Mouse (Mus musculus): Measurements from ENCODE around the gene Map3k3. TPM values are rescaled to one million over a fixed set of nuclear protein-coding genes. Genes with fewer than 3 reads are reported as not detected.

Map3k3 gene
- 124 to 129 TPM (median 126 TPM) in 4 replicates for total RNA-seq (2023; ENCODE audit: inconsistent age)

DNA sequence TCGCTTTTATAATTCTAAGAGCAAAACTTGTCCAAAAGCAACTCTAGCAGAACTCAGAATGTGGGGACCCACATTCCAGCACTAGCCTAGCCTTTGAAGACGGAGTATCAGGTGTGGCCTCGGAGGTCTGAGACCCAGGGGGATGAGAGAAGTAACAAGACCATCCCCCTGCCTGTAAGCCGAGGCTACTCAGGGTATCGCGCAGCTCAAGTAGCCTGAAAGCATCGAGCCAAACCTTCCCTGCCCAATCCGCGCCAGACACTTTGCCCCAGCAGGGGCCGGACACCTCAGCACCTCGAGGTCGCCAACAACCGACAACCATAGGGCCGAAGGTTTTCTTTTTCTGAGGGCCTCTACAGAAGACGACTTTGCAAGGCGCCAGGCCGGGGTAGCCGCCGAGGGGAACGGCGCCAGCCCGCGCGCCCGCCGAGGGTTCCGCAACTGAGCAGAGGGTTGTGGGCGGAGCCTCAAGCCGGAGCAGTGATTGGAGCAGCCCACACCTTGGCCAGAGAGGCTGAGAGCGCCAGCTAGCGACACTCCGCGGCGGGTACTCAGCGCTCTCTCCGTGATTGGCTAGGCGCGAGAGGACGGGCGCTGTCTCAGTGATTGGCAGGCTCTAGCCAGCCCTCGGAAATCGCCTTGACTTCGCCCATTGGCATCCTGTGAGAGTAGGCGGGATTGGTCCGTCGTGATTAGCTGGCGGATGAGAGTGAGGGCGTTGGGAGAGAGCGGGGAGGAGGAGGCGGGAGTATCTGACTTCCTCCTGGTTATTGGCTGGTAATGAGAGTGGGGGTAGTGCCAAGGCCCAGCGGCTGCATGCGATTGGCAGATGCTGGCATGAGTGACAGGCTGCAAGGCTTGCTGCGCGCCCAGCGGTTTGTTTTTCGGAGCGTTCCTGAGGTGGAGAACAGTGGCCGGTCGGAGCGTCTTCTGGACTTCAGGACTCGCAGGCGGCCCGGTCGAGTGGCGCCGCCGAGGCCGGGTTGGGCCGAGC is at the start of gene Map3k3:
TSS of gene Map3k3 (plus strand) at position 906 of the 994 bp plus-strand sequence.

GRCm38 (mm10) chr11:106036548-106037417 is 47.6 kb upstream of the Map3k3 start, which contains the start of gene Dcaf7:
Gene Dcaf7, plus strand, starts transcription at chr11:106036872.

DNA sequence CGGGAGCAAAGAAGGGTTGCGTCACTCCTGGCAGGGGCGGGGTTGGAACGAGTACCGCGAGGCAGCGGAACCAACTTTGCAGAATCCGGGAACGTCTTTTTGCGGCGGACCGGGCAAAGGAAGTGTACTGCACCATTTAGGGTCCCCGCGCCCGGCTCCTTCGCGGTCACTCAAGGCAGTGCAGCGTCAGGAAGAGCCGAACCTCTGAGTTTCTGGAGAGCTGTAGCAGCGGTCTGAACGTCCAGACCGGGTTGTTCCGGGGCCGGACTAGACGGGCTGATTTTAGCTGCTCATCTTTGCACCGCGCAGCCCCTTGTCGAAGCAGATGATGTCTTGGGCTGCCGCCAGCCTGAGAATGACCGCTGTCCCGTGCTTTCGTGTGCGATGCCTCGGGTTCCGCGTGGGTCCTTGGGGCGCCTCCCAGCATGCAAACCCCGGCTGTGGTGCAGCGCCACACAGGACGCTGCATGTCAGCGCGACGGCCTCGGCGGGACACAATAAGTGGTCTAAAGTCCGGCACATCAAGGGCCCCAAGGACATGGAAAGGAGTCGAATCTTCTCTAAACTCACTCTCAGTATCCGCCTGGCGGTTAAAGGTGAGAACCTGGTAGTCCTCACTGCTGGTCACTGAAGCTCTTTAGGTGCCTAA is 18.4 kb upstream of the Map3k3 start, which contains the start of gene Taco1:
TSS of gene Taco1 (plus strand) at position 139 of the 649 bp plus-strand sequence.

DNA sequence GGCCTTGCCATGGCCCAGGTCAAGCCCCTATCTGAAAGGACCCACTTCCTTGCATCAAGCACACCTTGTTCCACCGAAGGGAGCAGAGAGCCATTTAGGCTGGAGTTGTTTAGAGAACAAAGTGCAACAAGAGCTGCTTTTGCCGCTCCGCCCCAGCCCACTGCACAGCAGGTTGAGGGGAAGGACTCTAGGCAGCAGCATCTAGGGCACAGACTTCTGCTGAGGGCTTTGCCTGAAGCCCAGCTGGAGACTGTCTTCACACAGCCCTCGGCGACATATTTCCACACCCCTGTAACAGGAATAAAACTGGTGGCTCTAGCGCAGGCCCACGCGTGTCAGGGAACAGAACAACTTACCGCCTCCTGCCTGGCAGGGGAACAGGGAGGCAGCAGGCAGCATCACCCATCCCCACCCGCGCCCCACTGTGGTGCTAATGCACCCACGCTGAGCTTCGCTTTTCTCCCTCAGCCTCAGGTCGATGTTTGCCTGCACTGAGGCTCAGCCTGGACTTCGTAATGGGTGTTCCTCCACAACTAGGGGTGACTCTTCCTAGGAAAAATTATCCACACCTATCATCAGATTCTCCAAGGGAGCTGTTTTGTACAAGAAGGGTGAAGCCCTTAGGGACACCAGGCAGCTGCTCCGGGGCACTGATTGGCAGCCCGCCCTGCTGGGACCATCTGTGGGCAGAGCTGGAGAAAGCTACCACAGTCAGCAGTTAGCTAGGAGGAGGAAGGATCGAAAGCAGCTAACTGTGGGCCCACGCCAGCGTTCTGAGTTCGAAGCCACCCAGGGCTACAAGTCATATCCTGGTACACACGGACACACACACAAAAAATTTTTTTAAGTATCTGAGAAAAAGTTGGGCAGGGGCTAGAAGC is 76.7 kb downstream of the Map3k3 start, which contains the start of the genes Gm10840 and Limd2:
TSS of gene Gm10840 (plus strand) at position 10 of the 881 bp plus-strand sequence.
TSS of gene Limd2 (minus strand) at position 20 of the 881 bp plus-strand sequence.

GRCm38 (mm10) chr11:106202123-106202465 is 117.7 kb downstream of the Map3k3 start, which contains the start of gene Strada:
Gene Strada, minus strand, starts transcription at chr11:106202168.

Other genes with a start within 250 kb of the Map3k3 start
- gene Cyb561, start 131.3 kb upstream of the Map3k3 start, total RNA-seq (2023; ENCODE audit: inconsistent age): 0.54 TPM in 1 of 4 replicates, not detected in the others
- gene Ace, start 116.7 kb upstream of the Map3k3 start, total RNA-seq (2023; ENCODE audit: inconsistent age): 0.22 TPM in 1 of 4 replicates, not detected in the others
- gene Ace3, start 89.9 kb upstream of the Map3k3 start, total RNA-seq (2023; ENCODE audit: inconsistent age): not detected in 4 replicates
- 0.19 to 0.30 TPM (median 0.21 TPM) in 3 of 4 replicates, not detected in the other for gene Kcnh6, start 76.5 kb upstream of the Map3k3 start, total RNA-seq (2023; ENCODE audit: inconsistent age)
- gene Dcaf7, start 47.7 kb upstream of the Map3k3 start, total RNA-seq (2023; ENCODE audit: inconsistent age): 72.4 to 74.5 TPM (median 73.0 TPM) in 4 replicates
- 5.2 to 8.4 TPM (median 7.6 TPM) in 4 replicates for gene Taco1, start 18.6 kb upstream of the Map3k3 start, total RNA-seq (2023; ENCODE audit: inconsistent age)
- 5.4 to 8.3 TPM (median 7.5 TPM) in 4 replicates for gene Gm10840, start 76.2 kb downstream of the Map3k3 start, total RNA-seq (2023; ENCODE audit: inconsistent age)
- 461 to 507 TPM (median 495 TPM) in 4 replicates for gene Limd2, start 76.2 kb downstream of the Map3k3 start, total RNA-seq (2023; ENCODE audit: inconsistent age)
- 38.4 to 47.5 TPM (median 40.2 TPM) in 4 replicates for gene Strada, start 117.6 kb downstream of the Map3k3 start, total RNA-seq (2023; ENCODE audit: inconsistent age)
- 38.3 to 41.8 TPM (median 41.1 TPM) in 4 replicates for gene Ccdc47, start 131.7 kb downstream of the Map3k3 start, total RNA-seq (2023; ENCODE audit: inconsistent age)
- gene Ddx42, start 132.3 kb downstream of the Map3k3 start, total RNA-seq (2023; ENCODE audit: inconsistent age): 65.5 to 75.6 TPM (median 66.4 TPM) in 4 replicates
- 70.2 to 79.6 TPM (median 73.7 TPM) in 4 replicates for gene Ftsj3, start 171.5 kb downstream of the Map3k3 start, total RNA-seq (2023; ENCODE audit: inconsistent age)
- 53.8 to 56.1 TPM (median 55.2 TPM) in 4 replicates for gene Psmc5, start 171.5 kb downstream of the Map3k3 start, total RNA-seq (2023; ENCODE audit: inconsistent age)
- gene Smarcd2, start 188.4 kb downstream of the Map3k3 start, total RNA-seq (2023; ENCODE audit: inconsistent age): 144 to 162 TPM (median 152 TPM) in 4 replicates
- gene Tcam1, start 192.1 kb downstream of the Map3k3 start, total RNA-seq (2023; ENCODE audit: inconsistent age): 0.15 to 0.39 TPM (median 0.30 TPM) in 3 of 4 replicates, not detected in the other
- 8.3 to 13.3 TPM (median 9.1 TPM) in 4 replicates for gene Gh, start 217.3 kb downstream of the Map3k3 start, total RNA-seq (2023; ENCODE audit: inconsistent age)
- gene Cd79b, start 230.1 kb downstream of the Map3k3 start, total RNA-seq (2023; ENCODE audit: inconsistent age): 1,392 to 1,524 TPM (median 1,430 TPM) in 4 replicates

Measured in B cell, adult (primary cell).